ENCODE assay signal across 17 mouse cellular contexts in genomic region chr2:147617849-147618248, GRCm38 (mm10).
DNase-seq lines count a peak whose midpoint lies in the region; ATAC-seq and TF ChIP-seq lines count a peak whose summit lies in the region.
"Had no signal": no experiment of that assay in that cellular context is flagged by ENCODE, and none has a peak within 500 bp of the region (broad histone marks: within the 10 kb centered on the region; RNA-seq: fewer than 3 reads in every experiment).

No protein-coding gene starts in this region.

- no peaks in the 10 kb centered on the region for H3K36me3 ChIP-seq in hindbrain, postnatal 0 days (ENCODE audit: insufficient read depth, low read length)
- H3K36me3 ChIP-seq in hindbrain, embryonic 11.5 days (ENCODE audit: control insufficient read depth, insufficient read depth, low read length) = no peaks in the 10 kb centered on the region
- no peaks in the 10 kb centered on the region for H3K36me3 ChIP-seq in embryonic facial prominence, embryonic 14.5 days (ENCODE audit: control insufficient read depth, insufficient read depth, low read length)
- no peaks in the 10 kb centered on the region for H3K36me3 ChIP-seq in limb, embryonic 13.5 days
- no peaks in the 10 kb centered on the region for H3K36me3 ChIP-seq in kidney, adult 2 months (ENCODE audit: control insufficient read depth, insufficient read depth, low read length)
- H3K36me3 ChIP-seq: heart, embryonic 15.5 days; intestine, embryonic 15.5 days; limb, embryonic 12.5 days had no signal

- TF ChIP-seq CTCF in hindbrain, postnatal 0 days (IDR thresholded peaks at IDR 0.05; ENCODE audit: low read depth) = no peak
- no peak for TF ChIP-seq CTCF in kidney, adult 2 months (conservative IDR thresholded peaks at IDR 0.05; ENCODE audit: insufficient read depth, insufficient read length, low read depth, low read length)

- H3K4me1 ChIP-seq in hindbrain, postnatal 0 days (ENCODE audit: insufficient read depth, low read length) = no peaks in the 10 kb centered on the region
- no peaks in the 10 kb centered on the region for H3K4me1 ChIP-seq in hindbrain, embryonic 11.5 days (replicated peaks; ENCODE audit: control insufficient read depth, insufficient read depth, low read length)
- H3K4me1 ChIP-seq in embryonic facial prominence, embryonic 14.5 days (ENCODE audit: control insufficient read depth, insufficient read depth, low read length) = 0 out of 2 replicates have a peak, but pooled peaks cover 4% of the 10 kb centered on the region
- H3K4me1 ChIP-seq in limb, embryonic 13.5 days = peaks cover 7% of the 10 kb centered on the region
- no peaks in the 10 kb centered on the region for H3K4me1 ChIP-seq in kidney, adult 2 months (ENCODE audit: control insufficient read depth, insufficient read depth, low read length)
- H3K4me1 ChIP-seq: heart, embryonic 15.5 days; intestine, embryonic 15.5 days had no signal

- no peak for TF ChIP-seq POLR2A in kidney, adult 2 months (IDR thresholded peaks at IDR 0.05; ENCODE audit: low read depth, low read length)

- H3K9ac ChIP-seq in hindbrain, postnatal 0 days (replicated peaks; ENCODE audit: low read length) = no peak overlapping the region
- H3K9ac ChIP-seq in hindbrain, embryonic 11.5 days (ENCODE audit: low read depth, low read length) = no peak overlapping the region
- H3K9ac ChIP-seq in embryonic facial prominence, embryonic 14.5 days (ENCODE audit: low read depth, low read length) = no peak overlapping the region
- H3K9ac ChIP-seq in limb, embryonic 13.5 days = no peak overlapping the region
- H3K9ac ChIP-seq: heart, embryonic 15.5 days; intestine, embryonic 15.5 days; limb, embryonic 12.5 days had no signal

- H3K27ac ChIP-seq in hindbrain, postnatal 0 days = no peak overlapping the region
- H3K27ac ChIP-seq in hindbrain, embryonic 11.5 days (ENCODE audit: low read depth, low read length) = no peak overlapping the region
- H3K27ac ChIP-seq in embryonic facial prominence, embryonic 14.5 days (replicated peaks; ENCODE audit: low read depth, low read length) = 0 out of 2 replicates have a peak overlapping the region, but pooled peaks have one; percentile 5
- H3K27ac ChIP-seq in limb, embryonic 13.5 days = no peak overlapping the region
- no peak overlapping the region for H3K27ac ChIP-seq in kidney, adult 2 months (ENCODE audit: insufficient read depth, low read depth, low read length)
- H3K27ac ChIP-seq: heart, embryonic 15.5 days; intestine, embryonic 15.5 days; limb, embryonic 12.5 days had no signal

- WGBS in hindbrain, postnatal 0 days = 61% methylated on average over 10 of the region's 10 CpGs
- 75% methylated on average over 10 of the region's 10 CpGs for WGBS in hindbrain, embryonic 11.5 days
- WGBS in embryonic facial prominence, embryonic 14.5 days = 44% methylated on average over 10 of the region's 10 CpGs
- 35% methylated on average over 10 of the region's 10 CpGs for whole genome bisulfite sequencing in limb, embryonic 13.5 days
- 76% methylated on average over 10 of the region's 10 CpGs for WGBS in kidney, adult 2 months

- DNase-seq in hindbrain, postnatal 0 days (ENCODE audit: low spot score) = peak; percentile 56
- DNase-seq in hindbrain, embryonic 11.5 days (ENCODE audit: low spot score) = no peak
- peak; percentile 45 for DNase-seq in embryo, embryonic 10 days (ENCODE audit: low spot score)
- DNase-seq in embryonic facial prominence, embryonic 14.5 days (ENCODE audit: low spot score) = peak; percentile 43
- no peak for DNase-seq in kidney, adult 2 months
- DNase-seq in heart, adult 18-20 months = no peak
- no peak for DNase-seq in kidney, adult 18-20 months
- DNase-seq: adrenal gland, postnatal 10 days; cerebellum, postnatal 36 days; lung, postnatal 10 days had no signal

- H3K4me2 ChIP-seq in hindbrain, postnatal 0 days (ENCODE audit: low read depth, low read length) = no peak overlapping the region
- no peak overlapping the region for H3K4me2 ChIP-seq in hindbrain, embryonic 11.5 days (replicated peaks; ENCODE audit: low read depth, low read length)
- H3K4me2 ChIP-seq in embryonic facial prominence, embryonic 14.5 days (ENCODE audit: low read depth, low read length) = peak overlapping the region; percentile 18
- peak overlapping the region; percentile 28; the same call in 1 of the 2 replicates for H3K4me2 ChIP-seq in limb, embryonic 13.5 days (replicated peaks)
- H3K4me2 ChIP-seq: heart, embryonic 15.5 days; intestine, embryonic 15.5 days; limb, embryonic 12.5 days had no signal

- no peaks in the 10 kb centered on the region for H3K27me3 ChIP-seq in hindbrain, postnatal 0 days (ENCODE audit: insufficient read depth, low read length)
- H3K27me3 ChIP-seq in hindbrain, embryonic 11.5 days (ENCODE audit: control insufficient read depth, insufficient read depth, low read length) = no peaks in the 10 kb centered on the region
- H3K27me3 ChIP-seq in embryonic facial prominence, embryonic 14.5 days (replicated peaks; ENCODE audit: control insufficient read depth, insufficient read depth, low read length) = no peaks in the 10 kb centered on the region
- 0 out of 2 replicates have a peak, but pooled peaks cover 9% of the 10 kb centered on the region for H3K27me3 ChIP-seq in limb, embryonic 13.5 days
- no peaks in the 10 kb centered on the region for H3K27me3 ChIP-seq in kidney, adult 2 months (replicated peaks; ENCODE audit: control insufficient read depth, insufficient read depth, low read length)
- H3K27me3 ChIP-seq: heart, embryonic 15.5 days; intestine, embryonic 15.5 days had no signal

- no peak overlapping the region for H3K4me3 ChIP-seq in hindbrain, postnatal 0 days (ENCODE audit: low read length)
- H3K4me3 ChIP-seq in hindbrain, embryonic 11.5 days (ENCODE audit: low read depth, low read length) = no peak overlapping the region
- H3K4me3 ChIP-seq in embryonic facial prominence, embryonic 14.5 days (ENCODE audit: low read depth, low read length) = no peak overlapping the region
- no peak overlapping the region for H3K4me3 ChIP-seq in limb, embryonic 13.5 days
- H3K4me3 ChIP-seq in kidney, adult 2 months (ENCODE audit: insufficient read depth, low read depth, low read length) = no peak overlapping the region
- H3K4me3 ChIP-seq: heart, embryonic 15.5 days; intestine, embryonic 15.5 days; limb, embryonic 12.5 days; myocyte had no signal

- peak; percentile 32; the same call in 1 of the 2 replicates for ATAC-seq in hindbrain, postnatal 0 days
- no peak for ATAC-seq in hindbrain, embryonic 11.5 days (ENCODE audit: low FRiP score)
- ATAC-seq in embryonic facial prominence, embryonic 14.5 days (ENCODE audit: low read depth) = no peak
- ATAC-seq in limb, embryonic 13.5 days (ENCODE audit: low FRiP score, low read depth) = no peak
- ATAC-seq: CD4-positive, CD25-positive, alpha-beta regulatory T cell, adult 4 months; intestine, embryonic 15.5 days; Patski had no signal

- H3K9me3 ChIP-seq in hindbrain, postnatal 0 days (ENCODE audit: low read length) = no peaks in the 10 kb centered on the region
- no peaks in the 10 kb centered on the region for H3K9me3 ChIP-seq in hindbrain, embryonic 11.5 days (ENCODE audit: control insufficient read depth, low read length)
- H3K9me3 ChIP-seq in embryonic facial prominence, embryonic 14.5 days (ENCODE audit: control insufficient read depth, low read length) = no peaks in the 10 kb centered on the region
- H3K9me3 ChIP-seq in limb, embryonic 13.5 days = no peaks in the 10 kb centered on the region
- H3K9me3 ChIP-seq: heart, embryonic 15.5 days; intestine, embryonic 15.5 days; limb, embryonic 12.5 days had no signal

Comparison
In these comparisons a context has a peak if more than half of its experiments do, and no peak if none do; other contexts are left out.
1. DNase-seq: peak in hindbrain, postnatal 0 days (single experiment), embryo, embryonic 10 days (single experiment) and embryonic facial prominence, embryonic 14.5 days (single experiment); none in hindbrain, embryonic 11.5 days (single experiment), kidney, adult 2 months (single experiment), heart, adult 18-20 months (0 of 2) and kidney, adult 18-20 months (single experiment).
2. H3K4me2 ChIP-seq: peak in embryonic facial prominence, embryonic 14.5 days (single experiment) and limb, embryonic 13.5 days (single experiment); none in hindbrain, postnatal 0 days (single experiment) and hindbrain, embryonic 11.5 days (single experiment).